Mouse (Mus musculus): ENCODE data around the gene Mical2.

Gene Mical2

DNA sequence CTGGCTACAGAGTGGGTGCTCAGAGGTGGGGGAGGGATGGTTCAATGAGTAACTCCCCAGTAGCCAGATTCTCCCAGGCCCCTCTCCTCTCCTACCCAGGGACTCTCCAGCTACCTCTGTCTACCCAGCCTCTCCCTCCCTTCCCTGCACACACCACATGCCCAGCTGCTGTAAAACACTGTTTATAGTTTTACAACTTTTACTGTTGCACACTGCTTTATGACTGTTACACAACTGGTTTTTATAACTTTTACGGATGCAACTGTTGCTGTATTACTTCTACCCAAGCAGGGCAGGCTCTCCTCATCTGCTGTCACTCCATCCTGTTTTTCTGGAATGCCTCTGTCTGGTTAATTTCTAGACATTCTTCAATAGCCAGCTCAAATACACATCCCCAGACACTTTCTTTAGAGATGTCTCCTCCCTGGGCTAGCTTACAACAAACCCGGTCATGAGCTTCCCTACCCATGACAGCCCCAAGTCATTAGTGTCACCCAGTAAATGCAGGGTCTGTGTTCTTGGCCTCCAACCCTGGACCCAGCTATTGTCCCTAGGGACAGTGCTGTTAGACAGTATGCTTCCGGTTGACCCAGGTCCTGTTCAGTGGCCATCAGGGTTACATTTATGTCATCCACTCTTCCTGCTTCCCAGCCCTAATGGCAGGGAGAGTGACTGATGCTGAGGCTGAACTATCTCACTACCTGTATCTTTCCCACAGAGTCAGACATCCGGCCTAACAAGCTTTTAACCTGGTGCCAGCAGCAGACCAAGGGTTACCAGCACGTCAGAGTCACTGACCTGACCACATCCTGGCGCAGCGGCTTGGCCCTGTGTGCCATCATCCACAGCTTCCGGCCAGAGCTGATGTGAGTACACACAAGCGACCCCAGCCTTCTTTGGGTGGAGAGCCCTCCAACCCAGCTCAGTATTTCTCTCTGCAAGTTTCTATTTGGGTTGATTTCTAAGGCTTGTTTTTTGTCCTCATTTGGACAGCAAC is 96.4 kb downstream of the Mical2 start:
- peak; percentile 35 for DNase-seq

DNA sequence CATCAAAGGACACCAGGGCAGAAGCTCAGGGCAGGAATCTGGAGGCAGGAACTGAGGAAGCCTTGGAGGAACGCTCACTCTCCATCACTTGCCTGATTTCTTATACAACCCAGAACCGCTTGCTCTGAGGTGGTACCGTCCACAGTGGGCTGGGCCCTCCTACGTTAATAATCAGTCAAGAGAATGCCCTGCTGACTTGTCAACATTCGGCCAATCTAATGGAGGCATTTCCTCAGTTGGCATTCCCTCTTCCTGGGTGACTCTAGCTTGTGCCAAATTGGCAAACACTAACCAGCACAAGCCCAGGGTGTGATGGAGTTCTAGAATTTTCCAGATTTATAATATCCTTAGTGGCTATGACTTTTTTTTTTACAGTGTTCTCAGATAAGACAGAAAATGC is 98.9 kb downstream of the Mical2 start:
- no peak for DNase-seq

DNA sequence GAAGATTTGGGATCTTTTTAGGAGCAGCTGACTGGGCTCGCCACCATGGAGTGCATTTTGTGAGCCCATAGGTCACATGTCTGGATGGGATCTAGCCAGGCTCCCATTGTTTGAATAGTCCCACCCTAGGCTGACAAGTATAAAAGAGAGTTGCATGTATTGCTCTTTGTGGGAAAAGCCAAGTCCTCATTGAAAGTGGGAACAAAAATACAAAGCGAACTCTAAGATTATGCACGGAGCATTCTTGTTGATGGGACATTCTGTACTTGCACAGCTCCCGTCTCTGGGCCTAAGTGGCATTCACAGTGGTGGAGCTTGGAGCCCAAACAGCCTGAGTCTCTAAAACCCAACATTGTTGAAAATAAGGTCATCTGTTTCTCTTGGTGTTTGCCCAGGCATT is 101.2 kb downstream of the Mical2 start:
- DNase-seq: no peak

DNA sequence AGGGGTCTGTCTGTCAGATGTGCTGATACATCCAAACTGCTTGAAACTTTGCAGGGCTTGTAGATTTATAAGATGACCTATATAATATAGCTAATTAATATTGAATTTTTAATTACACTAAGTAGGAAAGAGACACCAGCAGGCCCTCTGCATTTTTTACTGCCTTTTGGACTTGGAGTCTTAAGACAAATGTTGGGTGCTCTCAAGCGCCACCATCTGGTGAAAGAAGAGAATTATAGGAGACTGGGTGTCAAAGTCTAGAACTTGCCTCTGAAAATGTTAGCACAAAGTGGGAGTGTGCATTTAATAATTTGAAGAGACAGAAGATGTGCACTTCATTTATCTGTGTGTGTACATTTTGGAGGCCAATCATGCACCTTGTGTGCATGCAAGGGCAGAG is 103.3 kb downstream of the Mical2 start:
- peak; percentile 75 for DNase-seq

DNA sequence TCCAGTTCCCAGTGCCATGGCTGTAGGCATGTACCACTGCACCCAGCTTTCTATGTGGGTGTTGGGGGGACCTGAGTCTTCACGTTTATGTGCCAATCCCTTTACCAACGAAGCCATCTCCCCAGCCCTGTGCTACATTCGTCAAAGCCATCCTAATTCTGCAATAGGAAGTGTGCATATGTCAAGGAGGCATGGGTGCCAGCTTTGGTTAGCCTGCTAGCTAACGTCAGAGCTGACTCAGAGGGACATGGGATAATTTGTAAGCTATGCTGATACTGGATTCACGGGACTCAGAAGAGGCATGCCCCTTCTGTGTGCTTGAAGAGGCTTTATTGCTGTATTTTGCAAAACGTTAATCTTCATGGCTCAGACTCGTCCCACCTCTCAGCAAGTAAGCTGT is 103.8 kb downstream of the Mical2 start:
- DNase-seq: no peak

DNA sequence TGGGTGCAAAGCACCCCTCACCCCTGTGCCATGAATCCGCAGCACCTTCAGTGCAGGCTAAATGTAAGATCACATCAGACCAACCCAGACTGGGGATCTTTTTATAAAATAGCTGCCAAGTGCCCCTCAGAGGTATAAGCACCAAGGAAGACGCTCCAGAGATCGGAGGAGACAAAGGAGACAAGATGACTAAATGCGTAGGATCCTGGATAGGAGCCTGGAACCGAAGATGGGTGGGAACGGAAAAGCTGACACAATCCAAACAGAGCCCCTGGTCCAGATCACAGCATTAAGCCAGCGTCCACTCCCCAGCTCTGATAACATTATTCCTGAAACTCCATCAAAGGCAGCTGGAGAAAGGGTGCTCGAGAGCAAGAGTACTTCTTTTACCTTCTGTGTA is 105.3 kb downstream of the Mical2 start:
- peak; percentile 24 for DNase-seq

DNA sequence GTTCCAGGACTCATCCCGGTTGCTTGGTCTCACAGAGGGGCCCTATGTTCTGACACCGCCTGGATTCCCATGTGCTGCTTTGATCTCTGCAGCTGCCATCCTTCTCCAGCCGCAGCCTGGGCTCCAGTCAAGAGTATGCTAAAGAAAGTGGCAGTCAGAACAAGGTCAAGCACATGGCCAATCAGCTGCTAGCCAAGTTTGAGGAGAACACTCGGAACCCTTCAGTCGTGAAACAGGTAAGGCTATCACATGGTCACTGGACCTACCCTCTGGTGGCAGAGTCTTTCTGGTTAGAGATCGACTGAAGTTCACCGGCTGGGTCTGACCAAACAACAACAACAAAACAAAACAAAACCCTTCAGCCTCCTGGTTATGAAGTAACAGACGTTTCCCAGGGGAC is 106.1 kb downstream of the Mical2 start:
- peak; percentile 18 for DNase-seq

DNA sequence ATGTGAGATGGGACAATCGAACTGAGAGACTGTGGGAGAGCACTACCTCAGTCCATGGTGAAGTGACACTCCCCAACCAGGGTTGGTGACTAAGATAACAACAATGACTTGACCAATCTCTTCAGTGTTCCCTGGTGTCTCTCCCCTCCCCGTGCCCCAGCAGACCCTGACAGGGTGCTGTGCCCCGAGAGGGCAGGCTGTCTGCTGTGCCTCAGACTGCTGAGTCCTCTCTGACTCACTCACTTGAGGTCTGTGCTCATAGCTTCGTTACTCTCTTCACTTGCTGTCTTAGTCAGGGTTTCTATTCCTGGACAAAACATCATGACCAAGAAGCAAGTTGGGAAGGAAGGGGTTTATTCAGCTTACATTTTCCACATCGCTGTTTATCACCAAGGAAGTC is 106.8 kb downstream of the Mical2 start:
- no peak for DNase-seq

DNA sequence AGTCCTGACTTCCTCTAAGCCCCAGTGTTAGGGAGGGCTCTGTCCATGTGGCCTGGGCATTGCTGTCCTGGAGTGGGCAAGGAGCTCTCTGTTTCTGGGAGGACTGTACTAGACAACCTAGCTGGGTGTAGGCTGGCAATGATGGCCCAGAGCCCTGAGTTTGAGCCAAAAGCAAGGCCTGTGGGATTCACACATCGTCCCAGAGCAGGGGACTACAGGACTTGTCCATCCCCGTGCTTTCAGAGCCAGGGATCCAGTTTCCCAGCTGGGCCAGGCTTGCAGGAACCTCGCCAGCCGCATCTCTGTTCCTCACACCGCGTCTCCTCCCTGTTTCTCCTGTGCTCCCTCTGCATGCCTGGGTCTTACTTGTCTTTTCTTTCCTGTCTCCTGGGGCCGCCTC is 107.7 kb downstream of the Mical2 start:
- no peak for DNase-seq

DNA sequence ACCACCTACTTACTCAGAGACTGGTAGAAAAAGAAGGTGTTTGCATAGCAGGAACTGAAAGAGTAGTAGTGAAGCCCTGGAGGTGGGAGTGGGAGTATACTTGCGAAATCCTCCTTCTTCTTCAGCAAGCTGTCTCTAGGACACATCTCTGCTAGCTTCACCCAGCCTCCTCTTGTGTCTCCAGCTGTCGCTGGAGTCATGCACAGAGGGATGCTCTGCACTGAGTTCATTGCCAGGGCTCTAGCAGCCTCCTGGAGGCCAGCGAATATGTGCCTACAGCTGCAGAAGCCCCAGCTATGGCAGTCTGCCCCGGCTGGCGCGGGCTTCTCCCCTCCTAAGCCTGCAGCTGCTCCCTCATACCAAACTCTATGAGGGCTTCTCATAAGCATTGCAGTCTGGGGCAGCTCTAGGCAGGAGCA is 110.6 kb downstream of the Mical2 start:
- DNase-seq: peak; percentile 72

DNA sequence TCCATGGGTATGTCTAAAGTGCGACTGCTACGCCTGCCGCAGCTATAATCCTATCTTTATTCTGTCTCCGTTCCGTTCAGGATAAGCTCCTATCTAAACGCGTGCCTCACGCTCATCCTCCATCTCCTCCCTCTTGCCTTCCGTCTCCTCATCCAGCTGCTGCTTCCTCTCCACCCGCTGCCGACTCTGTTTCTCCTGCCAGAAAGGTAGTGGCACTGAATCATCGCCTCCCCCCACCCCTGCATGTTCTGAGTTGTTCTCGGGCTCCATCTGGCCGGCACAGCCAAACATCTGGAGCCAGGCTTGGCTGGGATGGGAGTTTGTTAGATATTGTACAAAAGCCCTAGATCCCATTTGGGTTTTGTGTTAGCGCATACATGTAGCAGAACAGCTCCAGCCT is 111.1 kb downstream of the Mical2 start:
- peak; percentile 70 for DNase-seq

DNA sequence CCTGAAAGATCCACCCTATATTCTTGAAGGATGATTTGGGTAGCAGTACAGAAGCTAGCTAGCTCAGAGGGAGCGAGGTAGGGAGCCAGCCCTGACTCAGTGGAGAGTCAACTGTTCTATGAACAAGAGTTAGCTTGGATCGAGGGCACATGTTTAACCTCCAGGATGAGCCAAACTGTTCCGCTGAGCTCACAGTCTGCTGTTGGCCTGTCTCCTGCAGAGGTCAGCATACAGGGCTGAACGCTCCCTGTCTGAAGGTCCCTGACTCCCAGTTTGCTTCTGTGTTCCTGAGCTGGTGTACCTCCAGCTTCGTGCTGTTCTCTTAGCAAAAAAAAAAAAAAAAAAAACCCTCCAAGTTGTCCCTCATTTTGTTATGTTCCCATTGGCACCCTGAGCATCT is 112.1 kb downstream of the Mical2 start:
- no peak for DNase-seq

DNA sequence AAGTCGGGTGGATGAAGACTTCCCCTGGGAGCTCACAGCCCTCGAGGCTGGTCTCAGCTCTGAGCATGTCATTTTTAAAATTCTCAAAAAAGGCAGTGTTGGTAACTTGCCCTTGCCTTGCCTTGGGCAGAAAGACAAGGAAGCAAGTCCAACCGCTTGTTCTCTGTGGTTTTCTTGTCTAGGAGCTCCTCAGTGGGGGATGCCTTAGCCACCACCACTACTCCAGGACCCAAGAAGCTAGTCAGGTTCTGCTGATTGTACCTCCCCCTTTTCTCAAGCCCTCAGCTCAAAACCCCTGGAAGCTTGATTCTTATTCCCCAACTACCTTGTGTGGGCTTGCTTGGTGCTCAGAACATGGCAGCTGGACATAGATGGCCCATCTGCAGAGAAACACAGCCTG is 115.4 kb downstream of the Mical2 start:
- DNase-seq: no peak

DNA sequence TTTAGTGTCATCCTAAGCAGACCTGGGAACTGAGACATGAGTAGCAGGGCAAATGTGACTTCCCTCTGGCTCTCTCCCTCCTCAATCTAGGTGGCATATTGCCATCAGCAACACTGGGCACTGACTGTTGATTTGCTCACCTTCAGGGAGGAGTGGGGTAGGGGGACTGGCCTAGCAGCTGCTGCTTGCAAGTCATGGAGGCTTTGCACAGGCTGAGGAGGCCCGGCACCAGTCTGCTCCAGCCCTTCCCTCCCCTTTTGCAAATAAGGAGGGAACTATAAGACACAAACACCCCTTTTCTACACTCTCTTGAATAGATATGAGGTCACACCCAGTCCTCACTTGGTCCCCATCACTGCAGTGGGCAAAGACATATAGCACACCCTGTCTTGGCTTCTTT is 120.0 kb downstream of the Mical2 start:
- no peak for DNase-seq

DNA sequence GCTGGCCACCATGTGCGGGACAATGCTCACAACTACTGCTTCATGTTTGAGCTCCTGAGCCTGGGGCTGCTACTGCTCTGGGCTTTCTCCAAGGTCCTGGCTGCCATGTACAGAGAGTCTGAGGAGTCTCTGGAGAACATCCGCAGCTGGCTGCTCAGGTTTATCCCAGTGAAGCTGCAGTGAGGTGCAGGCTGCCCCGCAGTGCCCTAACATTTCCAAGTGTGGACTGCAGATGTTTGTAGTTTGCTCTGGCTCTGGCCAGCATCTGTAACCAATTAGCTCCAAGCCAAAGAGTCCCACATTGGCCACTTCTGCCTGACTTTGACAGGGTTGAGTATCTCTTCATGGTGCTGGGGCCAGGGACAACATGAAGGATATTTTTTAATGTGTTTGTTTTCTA is 125.9 kb downstream of the Mical2 start:
- no peak for DNase-seq

DNA sequence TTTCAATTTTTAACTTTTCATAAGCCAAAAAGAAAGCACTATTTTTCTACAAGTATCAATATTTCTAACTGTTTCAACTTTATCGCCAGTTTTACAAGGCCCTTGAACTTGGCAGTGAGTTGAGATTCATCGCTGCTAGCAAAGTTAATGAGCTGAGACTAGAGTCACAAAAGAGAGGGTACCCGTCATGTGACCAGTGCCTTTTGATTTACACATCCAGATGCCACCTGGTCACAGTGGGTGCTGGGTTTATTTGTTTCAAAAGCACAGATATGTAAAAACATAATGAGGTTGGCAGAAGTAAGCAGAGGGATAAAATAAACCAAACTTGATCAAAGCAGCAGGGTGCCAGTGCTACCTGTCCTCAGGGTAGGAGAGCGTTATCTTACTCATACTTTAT is 126.3 kb downstream of the Mical2 start:
- no peak for DNase-seq

DNA sequence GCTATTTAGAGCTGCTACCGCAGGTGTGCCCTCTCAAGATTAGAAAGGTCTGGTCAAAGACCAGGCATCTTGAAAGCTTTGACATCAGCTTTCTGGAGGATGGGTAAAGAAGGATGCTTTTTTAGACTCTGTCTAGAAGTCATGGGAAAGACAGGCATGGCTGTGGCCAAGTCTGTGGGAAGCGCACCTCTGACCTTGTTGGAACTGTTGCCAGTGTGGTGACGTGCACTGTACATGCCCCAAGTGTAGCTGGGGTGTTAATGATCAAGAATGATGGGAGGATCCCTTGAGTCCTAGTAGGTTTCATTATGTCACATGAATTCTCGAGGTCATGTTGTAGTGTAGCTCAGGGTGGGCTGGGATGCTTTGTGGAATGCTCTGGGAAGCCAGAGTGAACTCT is 127.4 kb downstream of the Mical2 start:
- DNase-seq: peak; percentile 51

DNA sequence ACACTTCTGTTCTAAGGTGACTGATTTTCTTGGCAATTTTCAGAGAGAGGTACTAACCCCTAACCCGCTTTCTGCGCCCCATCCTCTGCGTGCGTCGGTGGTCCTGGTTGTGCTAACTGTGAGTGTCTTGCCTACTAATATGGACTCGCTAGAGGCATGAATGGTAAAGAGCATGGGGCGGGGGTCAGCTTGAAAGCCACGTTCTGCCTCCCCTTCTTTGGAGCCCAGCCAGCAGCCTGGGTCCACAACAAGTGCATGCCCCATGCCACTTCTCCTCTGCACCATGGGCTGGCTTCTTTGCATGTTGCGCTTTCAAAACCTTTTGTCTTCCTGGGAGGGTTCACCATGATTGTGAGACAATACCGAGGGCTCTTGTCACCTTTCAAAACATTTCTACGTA is 128.3 kb downstream of the Mical2 start:
- no peak for DNase-seq

DNA sequence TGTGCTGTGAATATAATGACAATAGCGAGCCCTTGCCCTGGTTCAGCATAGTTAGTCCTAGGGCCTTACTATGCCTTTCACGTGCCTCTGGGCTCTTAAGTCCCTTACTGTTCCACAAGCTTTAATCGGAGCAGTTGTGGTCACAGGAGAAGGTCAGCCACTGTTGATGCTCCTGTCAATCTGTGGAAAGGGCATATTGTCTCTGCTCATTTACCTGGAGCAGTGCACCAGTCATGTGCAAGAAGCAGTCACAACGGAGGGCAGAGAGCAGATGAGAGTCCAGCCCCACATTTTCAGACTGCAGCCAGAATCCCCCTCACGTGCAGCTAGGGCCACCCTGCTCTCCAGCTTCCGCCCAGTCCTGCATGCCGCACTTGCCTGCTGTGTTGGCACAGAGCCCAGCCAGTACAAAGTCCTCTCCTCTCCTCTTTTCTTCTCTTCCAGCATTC is 128.9 kb downstream of the Mical2 start:
- peak; percentile 71 for DNase-seq

DNA sequence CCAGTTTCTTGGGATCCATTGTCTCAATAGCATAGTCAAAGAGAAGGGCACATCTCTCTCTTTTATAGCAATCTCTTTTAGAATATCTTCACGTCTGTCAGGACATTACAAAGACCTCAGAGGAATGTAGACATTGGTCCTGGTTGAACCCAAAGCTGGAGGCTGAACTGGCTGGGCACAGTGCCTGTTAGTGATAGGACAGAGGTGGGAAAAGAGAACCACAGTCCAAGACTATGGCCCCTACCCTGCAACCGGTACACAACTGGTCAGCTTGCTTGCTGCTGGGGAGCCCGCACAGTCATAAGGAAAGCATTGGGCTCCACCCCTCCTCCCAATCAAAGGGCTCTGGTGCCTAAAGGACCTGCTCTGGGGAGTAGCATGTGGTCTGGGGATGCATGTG is 133.9 kb downstream of the Mical2 start:
- DNase-seq: no peak

DNA sequence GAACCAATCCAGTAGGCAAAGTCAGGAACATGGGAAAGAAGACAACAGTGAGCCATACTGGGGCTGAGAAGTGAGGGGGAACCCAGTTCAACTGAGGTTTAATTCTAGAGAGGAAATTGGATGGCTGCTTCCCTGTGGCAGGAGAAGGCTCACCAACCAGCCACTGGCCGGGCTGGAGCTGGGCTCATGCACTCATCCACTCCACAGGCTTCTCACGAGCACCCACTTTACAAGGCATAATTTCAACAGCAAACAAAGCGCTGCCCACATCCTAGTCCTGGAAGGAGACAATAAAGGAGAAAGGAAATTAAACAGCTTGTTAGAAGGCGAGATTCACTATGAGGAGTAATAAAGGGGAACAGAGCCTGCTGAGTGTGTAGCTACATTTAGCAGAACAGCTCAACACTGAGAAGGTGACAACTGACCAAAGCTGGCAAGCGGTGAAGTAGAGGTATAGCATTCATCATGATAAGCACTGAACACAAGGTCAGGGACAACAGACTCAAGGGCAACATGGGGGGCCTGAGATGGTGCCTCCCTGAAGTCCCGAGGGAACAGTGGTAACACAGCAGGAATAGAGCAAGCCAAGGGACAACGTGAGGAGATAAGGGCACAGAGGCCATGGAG is 137.0 kb downstream of the Mical2 start:
- no peak for DNase-seq

DNA sequence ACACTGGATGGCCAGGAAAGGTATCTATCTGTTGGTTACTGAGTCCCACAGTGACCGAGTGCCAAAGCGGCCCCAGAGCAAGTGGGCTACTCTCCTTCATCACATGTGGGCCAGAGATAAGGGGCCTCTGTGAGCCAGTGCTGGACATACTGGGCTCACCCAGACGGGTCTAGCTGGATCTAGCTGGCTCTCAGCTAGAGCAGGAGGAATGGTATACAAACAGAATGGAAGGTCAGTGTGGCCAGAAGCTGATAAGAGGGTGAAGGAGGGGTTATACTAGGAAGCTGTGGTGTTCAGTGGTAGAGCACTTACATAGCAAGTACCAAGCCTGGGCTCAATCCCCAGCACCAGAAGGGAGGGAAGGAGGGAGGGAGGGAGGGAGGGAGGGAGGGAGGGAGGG is 140.2 kb downstream of the Mical2 start:
- DNase-seq: no peak

DNA sequence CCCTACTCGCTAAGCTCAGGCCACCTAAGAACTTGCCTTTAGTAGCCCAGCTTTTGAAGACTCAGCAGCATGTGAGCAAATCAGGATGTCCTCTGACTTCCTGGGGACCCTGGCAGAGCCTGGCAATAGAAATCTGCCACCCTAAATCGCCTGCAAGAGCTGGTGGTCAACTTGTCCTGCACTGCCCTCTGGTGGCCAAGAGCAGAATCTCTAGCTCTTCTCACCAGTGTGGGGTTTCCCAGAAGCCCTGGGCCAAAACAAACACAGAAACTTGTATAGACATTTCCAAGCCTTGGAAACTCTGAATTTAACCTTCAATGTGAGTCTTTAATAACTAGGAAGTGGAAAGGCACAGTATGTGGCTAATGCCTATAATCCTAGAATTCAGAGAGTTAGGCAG is 143.4 kb downstream of the Mical2 start:
- peak; percentile 92 for DNase-seq

DNA sequence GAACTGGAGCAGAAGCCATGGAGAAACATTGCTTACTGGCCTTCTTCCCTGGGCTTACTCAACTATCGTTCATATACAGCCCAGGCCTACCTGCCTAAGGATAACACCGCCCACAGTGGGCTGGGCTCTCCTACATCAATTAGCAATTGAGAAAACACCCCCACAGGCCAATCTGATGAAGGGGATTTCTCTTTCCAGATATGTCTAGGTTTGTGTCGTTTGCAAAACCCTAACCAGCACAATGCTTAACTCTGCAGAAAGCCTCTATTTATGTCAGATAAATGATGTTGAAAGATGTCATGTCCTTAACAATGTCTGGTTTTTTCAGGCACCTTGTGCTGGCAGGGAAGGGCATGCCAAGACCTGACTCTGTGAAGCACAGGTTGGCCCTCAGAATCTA is 144.3 kb downstream of the Mical2 start:
- no peak for DNase-seq
